Mouse (Mus musculus) CH12.LX (cell line): ENCODE data around the gene Fgfr2. TPM values are rescaled to one million over a fixed set of nuclear protein-coding genes. Genes with fewer than 3 reads are reported as not detected.
A peak's percentile ranks its signal among the peaks of the same experiment; 100 is the strongest.

ENCODE experiments used
- DNase-seq: peaks from one replicate; pipeline ENCODE4 v3.0.0-alpha.2; 2013; ENCODE audit errors: extremely low read depth
- H3K27ac ChIP-seq: 2 replicates; pipeline ENCODE4 v1.5.1; 2012; ENCODE audit warnings: low read depth, mild to moderate bottlenecking, control low read depth, moderate library complexity; ENCODE audit not compliant: insufficient read depth
- H3K27me3 ChIP-seq: replicated peaks from 2 replicates; pipeline ENCODE3; 2012; ENCODE audit warnings: inconsistent platforms
- H3K36me3 ChIP-seq, 2 experiments: replicated peaks in 1 of 2; 2 replicates each; pipeline versions ENCODE3 to v1.6.1; 2012; ENCODE audit warnings: inconsistent platforms in 1 of 2, low read length in 1 of 2, mild to moderate bottlenecking in 1 of 2, mixed read lengths in 1 of 2, moderate library complexity in 1 of 2; ENCODE audit not compliant: control insufficient read depth in 1 of 2, insufficient read depth in 1 of 2
- H3K4me1 ChIP-seq, 2 experiments: 2 replicates each; pipeline ENCODE4 v1.6.1; 2012; ENCODE audit warnings: inconsistent platforms in 1 of 2, moderate library complexity in 1 of 2; ENCODE audit not compliant: insufficient read depth in 2 of 2, control insufficient read depth in 1 of 2
- H3K4me2 ChIP-seq: 2 replicates; pipeline ENCODE4 v1.6.1; 2012; ENCODE audit warnings: low read depth, mild to moderate bottlenecking, control low read depth; ENCODE audit not compliant: poor library complexity, insufficient read depth, severe bottlenecking
- H3K4me3 ChIP-seq, 3 experiments: fragments of 150-350 bp in 1 of 3; sonication (generic) in 1 of 3; replicated peaks in 1 of 3; 2 replicates each; pipeline versions ENCODE3 to v1.5.1; 2011 to 2012; ENCODE audit warnings: low read depth in 2 of 3, low read length in 2 of 3, mild to moderate bottlenecking in 2 of 3, moderate library complexity in 2 of 3, control low read depth in 1 of 3, improper control_type of control experiment in 1 of 3, inconsistent platforms in 1 of 3, mixed read lengths in 1 of 3; ENCODE audit not compliant: poor library complexity in 1 of 3
- H3K79me2 ChIP-seq: replicated peaks from 2 replicates; pipeline ENCODE4 v1.6.1; 2012; ENCODE audit warnings: mild to moderate bottlenecking, moderate library complexity; ENCODE audit not compliant: control insufficient read depth, poor library complexity, insufficient read depth, severe bottlenecking; ENCODE audit errors: extremely low read depth
- H3K9ac ChIP-seq: 2 replicates; pipeline ENCODE4 v1.6.1; 2012; ENCODE audit warnings: low read depth, mild to moderate bottlenecking, control low read depth, moderate library complexity; ENCODE audit not compliant: insufficient read depth
- H3K9me3 ChIP-seq: replicated peaks from 2 replicates; pipeline ENCODE3; 2012; ENCODE audit warnings: low read length, inconsistent platforms, mixed read lengths
- CHD1 ChIP-seq: IDR thresholded peaks from 2 replicates; pipeline ENCODE4 v1.6.1; 2012; ENCODE audit warnings: low read depth, low read length, improper control_type of control experiment, inconsistent platforms
- CHD2 ChIP-seq: IDR thresholded peaks from 2 replicates; pipeline ENCODE4 v1.6.1; 2011; ENCODE audit warnings: low read length, improper control_type of control experiment
- CTCF ChIP-seq, 2 experiments: IDR thresholded peaks in 1 of 2; conservative IDR thresholded peaks in 1 of 2; 2 replicates each; pipeline ENCODE4 v1.5.1; 2011 to 2012; ENCODE audit warnings: low read depth in 2 of 2, low read length in 2 of 2, improper control_type of control experiment in 1 of 2, inconsistent platforms in 1 of 2, mild to moderate bottlenecking in 1 of 2, moderate library complexity in 1 of 2
- E2F4 ChIP-seq: IDR thresholded peaks from 2 replicates; pipeline ENCODE4 v1.6.1; 2011; ENCODE audit warnings: low read depth, low read length, improper control_type of control experiment; ENCODE audit not compliant: insufficient replicate concordance
- ELF1 ChIP-seq: IDR thresholded peaks from 2 replicates; pipeline ENCODE4 v1.6.1; 2014; ENCODE audit warnings: low read depth, mild to moderate bottlenecking, inconsistent platforms, low read length, improper control_type of control experiment
- EP300 ChIP-seq: IDR thresholded peaks from 2 replicates; pipeline ENCODE4 v1.6.1; 2011; ENCODE audit warnings: low read length, improper control_type of control experiment
- GABPA ChIP-seq: IDR thresholded peaks from 2 replicates; pipeline ENCODE4 v1.6.1; 2012; ENCODE audit warnings: low read depth, low read length, improper control_type of control experiment, inconsistent platforms; ENCODE audit not compliant: insufficient replicate concordance
- HCFC1 ChIP-seq: IDR thresholded peaks from 2 replicates; pipeline ENCODE4 v1.6.1; 2012; ENCODE audit warnings: low read depth, mild to moderate bottlenecking, inconsistent platforms, low read length, improper control_type of control experiment
- IRF4 ChIP-seq: IDR thresholded peaks from 2 replicates; pipeline ENCODE4 v1.6.1; 2014; ENCODE audit warnings: low read depth, mild to moderate bottlenecking, inconsistent platforms, low read length, improper control_type of control experiment
- JUN ChIP-seq: IDR thresholded peaks from 2 replicates; pipeline ENCODE4 v1.6.1; 2011; ENCODE audit warnings: low read depth, mild to moderate bottlenecking, low read length, improper control_type of control experiment, moderate library complexity; ENCODE audit not compliant: insufficient read depth
- JUND ChIP-seq: conservative IDR thresholded peaks from 2 replicates; pipeline ENCODE4 v1.6.1; 2011; ENCODE audit warnings: low read depth, low read length, improper control_type of control experiment
- KAT2A ChIP-seq: IDR thresholded peaks from 2 replicates; pipeline ENCODE4 v1.6.1; 2012; ENCODE audit warnings: low read length, improper control_type of control experiment, inconsistent platforms; ENCODE audit not compliant: insufficient replicate concordance
- MAX ChIP-seq: IDR thresholded peaks from 2 replicates; pipeline ENCODE4 v1.6.1; 2011; ENCODE audit warnings: low read length, improper control_type of control experiment
- MAZ ChIP-seq: IDR thresholded peaks from 2 replicates; pipeline ENCODE4 v1.6.1; 2012; ENCODE audit warnings: low read depth, mild to moderate bottlenecking, inconsistent platforms, low read length, improper control_type of control experiment, moderate library complexity
- MEF2A ChIP-seq: IDR thresholded peaks from 2 replicates; pipeline ENCODE4 v1.6.1; 2014; ENCODE audit warnings: low read depth, mild to moderate bottlenecking, inconsistent platforms, low read length, improper control_type of control experiment, borderline replicate concordance
- MYC ChIP-seq: IDR thresholded peaks from 2 replicates; pipeline ENCODE4 v1.6.1; 2011; ENCODE audit warnings: low read depth, mild to moderate bottlenecking, improper control_type of control experiment, low read length
- NELFE ChIP-seq: IDR thresholded peaks from 2 replicates; pipeline ENCODE4 v1.6.1; 2011; ENCODE audit warnings: low read depth, low read length, improper control_type of control experiment
- NRF1 ChIP-seq: IDR thresholded peaks from 2 replicates; pipeline ENCODE4 v1.6.1; 2014; ENCODE audit warnings: low read depth, mild to moderate bottlenecking, inconsistent platforms, low read length, improper control_type of control experiment, moderate library complexity
- PAX5 ChIP-seq: IDR thresholded peaks from 2 replicates; pipeline ENCODE4 v1.6.1; 2012; ENCODE audit warnings: low read length, inconsistent platforms, mixed read lengths
- POLR2A ChIP-seq: IDR thresholded peaks from 2 replicates; pipeline ENCODE4 v1.6.1; 2011; ENCODE audit warnings: low read depth, mild to moderate bottlenecking, improper control_type of control experiment, low read length
- POLR2AphosphoS2 ChIP-seq: IDR thresholded peaks from 2 replicates; pipeline ENCODE4 v1.6.1; 2011; ENCODE audit warnings: low read depth, low read length, improper control_type of control experiment
- RAD21 ChIP-seq: IDR thresholded peaks from 2 replicates; pipeline ENCODE4 v1.6.1; 2011; ENCODE audit warnings: low read depth, mild to moderate bottlenecking, low read length, improper control_type of control experiment, moderate library complexity
- RCOR1 ChIP-seq: conservative IDR thresholded peaks from 2 replicates; pipeline ENCODE4 v1.6.1; 2012; ENCODE audit warnings: low read depth, mild to moderate bottlenecking, inconsistent platforms, low read length, improper control_type of control experiment
- SIN3A ChIP-seq: IDR thresholded peaks from 2 replicates; pipeline ENCODE4 v1.6.1; 2012; ENCODE audit warnings: low read length, improper control_type of control experiment, inconsistent platforms
- SMC3 ChIP-seq: IDR thresholded peaks from 2 replicates; pipeline ENCODE4 v1.6.1; 2011; ENCODE audit warnings: low read depth, low read length, improper control_type of control experiment
- TBP ChIP-seq: conservative IDR thresholded peaks from 2 replicates; pipeline ENCODE4 v1.6.1; 2011; ENCODE audit warnings: low read depth, low read length, improper control_type of control experiment
- TCF12 ChIP-seq: IDR thresholded peaks from 2 replicates; pipeline ENCODE4 v1.6.1; 2014; ENCODE audit warnings: low read depth, mild to moderate bottlenecking, inconsistent platforms, low read length, improper control_type of control experiment
- USF1 ChIP-seq: IDR thresholded peaks from 2 replicates; pipeline ENCODE4 v1.6.1; 2014; ENCODE audit warnings: low read depth, mild to moderate bottlenecking, inconsistent platforms, low read length, improper control_type of control experiment
- USF2 ChIP-seq: conservative IDR thresholded peaks from 2 replicates; pipeline ENCODE4 v1.6.1; 2011; ENCODE audit warnings: low read depth, low read length, improper control_type of control experiment
- ZC3H11A ChIP-seq: IDR thresholded peaks from 2 replicates; pipeline ENCODE4 v1.6.1; 2012; ENCODE audit warnings: low read depth, mild to moderate bottlenecking, inconsistent platforms, low read length, improper control_type of control experiment
- ZKSCAN1 ChIP-seq: IDR thresholded peaks from 2 replicates; pipeline ENCODE4 v1.6.1; 2012; ENCODE audit warnings: low read depth, inconsistent platforms, low read length, improper control_type of control experiment, borderline replicate concordance
- ZNF384 ChIP-seq: IDR thresholded peaks from 2 replicates; pipeline ENCODE4 v1.6.1; 2012; ENCODE audit warnings: low read depth, low read length, improper control_type of control experiment, inconsistent platforms
- dilution Hi-C: fragments of 300-500 bp; cut with MboI; formaldehyde crosslinking; loops from 2 replicates; pipeline ENCODE4 v1.14.3; 2020; ENCODE audit warnings: low sequenced_read_pairs; ENCODE audit not compliant: extremely low pct_unique_long_range_greater_than_20kb, extremely low pct_ligation_motif_present
- in situ Hi-C: fragments of 300-500 bp; cut with MboI; formaldehyde crosslinking; loops from 3 replicates; pipeline ENCODE4 v1.14.3; 2019; ENCODE audit warnings: low sequenced_read_pairs, low pct_ligation_motif_present, low pct_unique_long_range_greater_than_20kb, mixed read lengths
- polyA plus RNA-seq: library from polyadenylated mRNA; unstranded; fragments of >175 nt; gene quantifications from 2 replicates; pipeline ENCODE4 v1.2.1, GENCODE M21; 2012; ENCODE audit warnings: low read depth; ENCODE audit not compliant: insufficient read length
- total RNA-seq, 2 experiments: library from RNA; depleted of rRNA; stranded (reverse); fragments of 300-350 nt in 1 of 2; fragments of >200 nt in 1 of 2; gene quantifications; 2 replicates each; pipeline ENCODE4 v1.2.3; 2012 to 2014

Fgfr2 gene
- total and polyA plus RNA-seq, 3 experiments, result not detected

- H3K4me1 ChIP-seq, result no peaks in the 10 kb centered on the region
- no peaks in the 10 kb centered on the region for H3K36me3 ChIP-seq
- dilution Hi-C loops, result no loop called here
- peak; percentile 69 for DNase-seq
- no peak overlapping the region for H3K27ac ChIP-seq
- H3K4me3 ChIP-seq, result no peak overlapping the region
- H3K4me2 ChIP-seq, result no peak overlapping the region
- no peaks in the 10 kb centered on the region for H3K79me2 ChIP-seq
- in situ Hi-C loops, result loop anchor here (5.0 to 10.0 kb wide), 2 partner anchors 246 to 318 kb away; no protein-coding TSS in a partner anchor
- no peaks in the 10 kb centered on the region for H3K9me3 ChIP-seq
- H3K9ac ChIP-seq, result no peak overlapping the region
- TF ChIP-seq POLR2A (no peak), TBP (no peak), KAT2A (no peak), JUN (no peak), MEF2A (no peak), GABPA (no peak), HCFC1 (no peak), USF1 (no peak), USF2 (no peak), CTCF (conservative IDR thresholded peaks at IDR 0.05 in 1 of 2, IDR thresholded peaks at IDR 0.05 in 1 of 2; ENCODE audit: low read depth in 2 of 2, low read length in 2 of 2) (peak; percentile 91 to 98), MAX (no peak), ZKSCAN1 (no peak), ZC3H11A (peak; percentile 97), IRF4 (peak; percentile 36; the same call in 1 of the 2 replicates), SIN3A (no peak), POLR2AphosphoS2 (no peak), CHD2 (no peak), MYC (0 out of 2 replicates have a peak, but pooled peaks have one; percentile 29), RAD21 (peak; percentile 97), SMC3 (peak; percentile 99), ZNF384 (no peak), RCOR1 (no peak), JUND (peak; percentile 42; the same call in 1 of the 2 replicates), NELFE (peak; percentile 41; the same call in 1 of the 2 replicates), NRF1 (peak; percentile 47; the same call in 1 of the 2 replicates), PAX5 (no peak), E2F4 (no peak), CHD1 (no peak), EP300 (no peak), MAZ (no peak), TCF12 (0 out of 2 replicates have a peak, but pooled peaks have one; percentile 27), ELF1 (peak; percentile 32; the same call in 1 of the 2 replicates)
- H3K27me3 ChIP-seq, result peaks cover 75% of the 10 kb centered on the region
Measured at GRCm38 (mm10) chr7:132226379-132227074, 896.6 kb downstream of the Fgfr2 start.
